Mouse (Mus musculus) hindbrain, embryonic 16.5 days (tissue): Measurements from ENCODE around the gene Snapin. TPM values are rescaled to one million over a fixed set of nuclear protein-coding genes. Genes with fewer than 3 reads are reported as not detected.

Experiments used
- ATAC-seq: fragments of 200-750 bp; cut with Nextera tagmentation; 2 replicates; pipeline ENCODE4 v1.8.0; 2017; ENCODE audit warnings: moderate TSS enrichment, moderate library complexity
- H3K27ac ChIP-seq: fragments of 300-500 bp; sonication (generic); 2 replicates; pipeline ENCODE4 v1.5.1; 2014; ENCODE audit warnings: low read depth, mild to moderate bottlenecking, control low read depth, low read length, moderate library complexity
- H3K27me3 ChIP-seq: fragments of 300-500 bp; sonication (generic); replicated peaks from 2 replicates; pipeline ENCODE4 v1.6.1; 2014; ENCODE audit warnings: low read length; ENCODE audit not compliant: control insufficient read depth, insufficient read depth
- H3K36me3 ChIP-seq: fragments of 300-500 bp; sonication (generic); 2 replicates; pipeline ENCODE4 v1.6.1; 2014; ENCODE audit warnings: mild to moderate bottlenecking, low read length, moderate library complexity, mixed read lengths; ENCODE audit not compliant: control insufficient read depth, insufficient read depth
- H3K4me1 ChIP-seq: fragments of 300-500 bp; sonication (generic); 2 replicates; pipeline ENCODE4 v1.6.1; 2014; ENCODE audit warnings: low read depth, low read length; ENCODE audit not compliant: control insufficient read depth, insufficient read depth
- H3K4me2 ChIP-seq: fragments of 300-500 bp; sonication (generic); 2 replicates; pipeline ENCODE4 v1.6.1; 2014; ENCODE audit warnings: mild to moderate bottlenecking, low read length, control low read depth, moderate library complexity
- H3K4me3 ChIP-seq: fragments of 300-500 bp; sonication (generic); 2 replicates; pipeline ENCODE4 v1.5.1; 2014; ENCODE audit warnings: mild to moderate bottlenecking, low read length, control low read depth, moderate library complexity
- H3K9ac ChIP-seq: fragments of 300-500 bp; sonication (generic); 2 replicates; pipeline ENCODE4 v1.6.1; 2014; ENCODE audit warnings: low read depth, mild to moderate bottlenecking, control low read depth, low read length, moderate library complexity
- H3K9me3 ChIP-seq: fragments of 300-500 bp; sonication (generic); 2 replicates; pipeline ENCODE4 v1.6.1; 2014; ENCODE audit warnings: mild to moderate bottlenecking, low read length, moderate library complexity; ENCODE audit not compliant: control insufficient read depth
- WGBS: fragments of 180-500 bp; shearing (Covaris S2); extraction: QIAGEN DNeasy Blood & Tissue Kit; methylation state at CpG from one replicate; pipeline ENCODE4 v1.1.7; 2014; 5-methylcytosine and 5-hydroxymethylcytosine counted together
- polyA plus RNA-seq: library from polyadenylated mRNA; unstranded; fragments of >200 nt; fragmentation: Nextera tagmentation; extraction: Ambion mirVana; gene quantifications from 2 replicates; pipeline ENCODE4 v1.2.1, GENCODE M21; 2015

Snapin gene
- polyA plus RNA-seq, 1 experiment from 2014 or later, result 98.1 TPM

- Histone ChIP-seq H3K36me3 (peaks cover 15% of the 10 kb centered on the region), H3K4me3 (peak within 1 kb of the TSS; percentile 85), H3K4me1 (peaks cover 16% of the 10 kb centered on the region), H3K4me2 (peak within 1 kb of the TSS; percentile 67), H3K9ac (peak within 1 kb of the TSS; percentile 98), H3K27ac (peak within 1 kb of the TSS; percentile 97), H3K9me3 (no peaks in the 10 kb centered on the region), H3K27me3 (peaks cover 16% of the 10 kb centered on the region)
- ATAC-seq, result peak; percentile 94
- WGBS, result under 1% methylated on average over 61 of the region's 66 CpGs
These were observed 18.3 kb upstream of the Snapin start, which contains the start of gene Chtop for GRCm38 (mm10) chr3:90508950-90509746. Gene Chtop, minus strand, starts transcription at chr3:90509498.

GRCm38 (mm10) chr3:90508287-90508949 is 17.6 kb upstream of the Snapin start:
- peak overlapping the region; percentile 67 for H3K4me2 ChIP-seq
- H3K27me3 ChIP-seq, result peaks cover 9% of the 10 kb centered on the region
- H3K27ac ChIP-seq, result peak overlapping the region; percentile 97
- H3K4me1 ChIP-seq, result peaks cover 17% of the 10 kb centered on the region
- peaks cover 15% of the 10 kb centered on the region for H3K36me3 ChIP-seq
- WGBS, result 1% methylated on average over 20 of the region's 20 CpGs
- H3K4me3 ChIP-seq, result peak overlapping the region; percentile 85
- no peaks in the 10 kb centered on the region for H3K9me3 ChIP-seq
- ATAC-seq, result peak; percentile 31; the same call in 1 of the 2 replicates
- H3K9ac ChIP-seq, result peak overlapping the region; percentile 98

DNA sequence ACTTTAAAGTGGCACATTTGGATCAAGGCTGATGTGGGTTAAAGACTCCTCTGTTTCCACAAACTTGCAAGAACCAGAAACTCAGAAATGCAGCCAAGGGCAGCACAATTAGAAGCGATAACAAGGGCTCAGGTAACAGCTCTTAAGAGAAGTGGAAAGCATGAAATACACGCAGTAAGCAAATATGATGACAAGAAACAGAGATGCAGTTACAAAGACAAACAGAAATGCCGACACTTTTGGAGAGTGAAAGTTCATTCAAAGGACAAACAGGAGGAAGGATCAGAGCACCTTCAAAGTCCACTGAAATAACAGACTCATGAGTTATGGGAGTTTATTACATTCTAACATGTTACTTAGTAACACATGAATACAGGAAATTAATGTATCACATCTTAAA is 15.5 kb upstream of the Snapin start:
- Histone ChIP-seq H3K4me1 (peaks cover 17% of the 10 kb centered on the region), H3K27ac (no peak overlapping the region), H3K9me3 (no peaks in the 10 kb centered on the region), H3K27me3 (no peaks in the 10 kb centered on the region), H3K4me3 (no peak overlapping the region), H3K9ac (no peak overlapping the region), H3K36me3 (peaks cover 30% of the 10 kb centered on the region), H3K4me2 (no peak overlapping the region)
- 94% methylated on average over 3 of the region's 3 CpGs for WGBS
- ATAC-seq, result no peak

- H3K4me2 ChIP-seq, result no peak overlapping the region
- no peaks in the 10 kb centered on the region for H3K27me3 ChIP-seq
- no peak overlapping the region for H3K9ac ChIP-seq
- H3K9me3 ChIP-seq, result no peaks in the 10 kb centered on the region
- no peak overlapping the region for H3K4me3 ChIP-seq
- H3K4me1 ChIP-seq, result peaks cover 17% of the 10 kb centered on the region
- H3K27ac ChIP-seq, result no peak overlapping the region
- no peak for ATAC-seq
- 97% methylated on average over 5 of the region's 5 CpGs for WGBS
- peaks cover 34% of the 10 kb centered on the region for H3K36me3 ChIP-seq
These were observed 14.4 kb upstream of the Snapin start for GRCm38 (mm10) chr3:90505216-90505615.

DNA sequence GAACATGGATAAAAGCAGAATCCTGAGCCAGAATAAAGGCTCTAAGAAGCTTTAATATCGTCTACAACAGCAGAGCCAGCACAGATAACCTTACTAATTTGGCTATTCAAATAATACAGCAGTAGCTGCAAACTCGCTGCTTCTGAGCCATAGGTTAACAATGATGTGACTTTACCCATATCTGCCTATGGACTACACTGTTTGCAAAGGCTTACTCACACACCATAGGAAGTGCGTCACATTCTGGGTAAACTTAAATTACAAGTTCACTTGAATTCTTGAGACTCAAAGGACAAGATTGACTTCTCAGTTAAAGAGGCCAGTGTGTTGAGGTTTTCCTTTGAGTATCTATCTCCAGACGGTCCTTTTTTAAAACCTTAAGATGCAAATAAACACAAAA is 12.6 kb upstream of the Snapin start:
- no peak for ATAC-seq
- WGBS, result 89% methylated on average over 4 of the region's 4 CpGs
- Histone ChIP-seq H3K27ac (no peak overlapping the region), H3K36me3 (peaks cover 38% of the 10 kb centered on the region), H3K4me3 (no peak overlapping the region), H3K9me3 (no peaks in the 10 kb centered on the region), H3K4me2 (no peak overlapping the region), H3K9ac (no peak overlapping the region), H3K4me1 (peaks cover 17% of the 10 kb centered on the region), H3K27me3 (no peaks in the 10 kb centered on the region)

DNA sequence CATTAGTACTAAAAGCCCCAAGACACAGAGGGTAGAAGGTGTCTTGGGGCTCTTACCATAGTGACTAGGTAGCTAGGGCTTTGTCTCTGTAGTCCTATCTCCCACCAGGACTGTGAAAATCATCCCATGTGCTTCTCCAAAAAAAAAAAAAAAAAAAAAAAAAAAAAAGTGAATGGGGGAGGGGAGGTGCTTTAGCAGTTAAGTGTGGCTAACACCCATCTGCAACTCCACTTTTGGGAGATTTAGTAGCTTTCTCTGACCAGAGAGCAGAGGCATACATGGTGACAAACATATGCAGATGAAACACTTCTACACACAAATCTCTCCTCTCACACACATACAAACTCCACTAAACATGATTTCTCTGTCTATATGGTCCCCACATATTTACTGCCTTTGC is 6.8 kb upstream of the Snapin start:
- Histone ChIP-seq H3K9ac (no peak overlapping the region), H3K27ac (no peak overlapping the region), H3K4me1 (no peaks in the 10 kb centered on the region), H3K4me3 (no peak overlapping the region), H3K9me3 (no peaks in the 10 kb centered on the region), H3K4me2 (no peak overlapping the region), H3K36me3 (peaks cover 23% of the 10 kb centered on the region), H3K27me3 (no peaks in the 10 kb centered on the region)
- ATAC-seq, result no peak

- no peak for ATAC-seq
- no peak overlapping the region for H3K4me2 ChIP-seq
- H3K27me3 ChIP-seq, result no peaks in the 10 kb centered on the region
- 90% methylated on average over 7 of the region's 7 CpGs for whole genome bisulfite sequencing
- H3K4me3 ChIP-seq, result no peak overlapping the region
- H3K9ac ChIP-seq, result no peak overlapping the region
- no peaks in the 10 kb centered on the region for H3K4me1 ChIP-seq
- H3K36me3 ChIP-seq, result peaks cover 11% of the 10 kb centered on the region
- no peaks in the 10 kb centered on the region for H3K9me3 ChIP-seq
- no peak overlapping the region for H3K27ac ChIP-seq
These were observed 5.2 kb upstream of the Snapin start for GRCm38 (mm10) chr3:90495850-90496525.

GRCm38 (mm10) chr3:90493831-90494540 is 3.2 kb upstream of the Snapin start:
- Histone ChIP-seq H3K36me3 (peaks cover 9% of the 10 kb centered on the region; the same call in 1 of the 2 replicates), H3K9me3 (no peaks in the 10 kb centered on the region), H3K4me2 (no peak overlapping the region), H3K27me3 (no peaks in the 10 kb centered on the region), H3K4me3 (no peak overlapping the region), H3K4me1 (peaks cover 7% of the 10 kb centered on the region), H3K27ac (no peak overlapping the region), H3K9ac (no peak overlapping the region)
- ATAC-seq, result no peak
- WGBS, result 71% methylated on average over 4 of the region's 4 CpGs
